Mouse (Mus musculus) lung, postnatal 0 days (tissue): ENCODE results near the gene Eea1.

Experiments used
- CTCF ChIP-seq: IDR thresholded peaks from 2 replicates; pipeline ENCODE4 v1.5.1; 2016; ENCODE audit warnings: antibody characterized with exemption, mild to moderate bottlenecking
- EP300 ChIP-seq: IDR thresholded peaks from 2 replicates; pipeline ENCODE4 v1.6.1; 2016; ENCODE audit warnings: antibody characterized with exemption, mild to moderate bottlenecking, control low read depth

GRCm38 (mm10) chr10:95951346-95951745, 10.9 kb downstream of the Eea1 start:
- TF ChIP-seq EP300 (no peak), CTCF (no peak)
